Mouse (Mus musculus) T-helper 1 cell (primary cell): ENCODE measurements around the gene Cd22.
"Not testable (repeated sequence)": the region's sequence is repeated elsewhere in the genome, so short reads cannot be mapped to it uniquely, and the experiment has no call there.

Source experiments
- in situ Hi-C: fragments of 300-600 bp; cut with MboI, MseI; formaldehyde crosslinking; loops from one replicate; pipeline ENCODE4 v1.15.1; 2025; ENCODE audit warnings: high pct_unique_total_duplicates

Cd22 gene

DNA sequence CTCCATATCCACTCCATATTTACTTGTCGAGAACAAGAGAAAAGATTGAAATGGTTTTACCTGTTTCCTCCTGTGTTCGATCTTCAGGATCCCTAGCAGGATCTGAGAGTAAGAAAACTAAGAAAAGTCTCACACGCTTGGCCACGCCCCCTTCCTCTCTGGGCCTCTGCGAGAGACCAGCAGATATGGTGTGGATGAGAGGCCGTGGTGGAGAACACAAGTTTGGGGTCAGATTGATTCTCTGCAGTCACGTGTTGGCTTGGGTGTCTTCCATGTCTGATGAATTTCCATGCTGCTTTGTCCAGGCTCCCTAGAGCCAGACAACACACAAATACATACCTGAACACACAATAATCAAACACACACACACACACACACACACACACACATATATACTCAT, at the start of gene Cd22:
TSS of gene Cd22 (minus strand) at position 167 of the 400 bp plus-strand sequence.
- in situ Hi-C loops: no loop called here

DNA sequence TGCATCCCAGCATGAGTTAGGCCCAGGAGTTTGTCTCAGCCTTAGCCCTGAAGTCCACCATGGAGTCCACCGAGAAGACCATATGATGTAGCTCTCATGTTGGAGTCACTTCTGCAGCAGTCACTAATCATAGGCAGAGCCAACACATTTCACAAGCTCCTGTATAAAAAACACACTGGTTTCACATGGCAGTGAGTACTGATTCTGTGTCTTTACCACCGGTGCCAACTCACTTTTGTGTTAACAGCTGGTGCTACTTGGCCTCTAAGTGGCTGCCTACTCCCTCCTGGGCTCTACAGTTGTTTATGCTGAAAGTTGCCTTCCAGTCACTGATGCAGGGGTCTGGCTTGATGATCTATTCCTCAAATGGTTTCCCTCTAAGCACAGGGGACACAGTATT, 44.4 kb upstream of the Cd22 start, which contains the start of gene Hamp2:
TSS of gene Hamp2 (minus strand) at position 101 of the 400 bp plus-strand sequence.
- in situ Hi-C loops: not testable (repeated sequence)

DNA sequence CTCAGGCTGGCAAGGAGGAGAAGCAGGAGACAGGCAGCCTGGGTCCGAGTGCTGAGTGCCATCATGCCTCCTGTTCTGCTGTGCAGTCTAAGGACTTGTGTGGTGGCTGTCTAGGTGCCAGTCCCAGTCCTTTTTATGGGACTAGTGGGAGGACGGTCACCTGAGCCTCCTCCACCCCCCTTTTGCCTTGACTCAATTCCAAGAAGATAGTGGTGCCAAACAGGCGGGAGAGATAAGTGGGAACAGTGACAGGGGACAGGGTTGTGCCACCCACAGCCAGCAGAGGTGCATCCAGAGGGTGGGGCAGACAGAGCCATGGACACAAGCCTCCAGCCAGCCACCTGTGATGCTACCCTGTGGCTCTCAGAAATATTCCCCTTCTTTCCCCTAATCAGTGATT, 43.9 kb upstream of the Cd22 start:
- in situ Hi-C loops: no loop called here

DNA sequence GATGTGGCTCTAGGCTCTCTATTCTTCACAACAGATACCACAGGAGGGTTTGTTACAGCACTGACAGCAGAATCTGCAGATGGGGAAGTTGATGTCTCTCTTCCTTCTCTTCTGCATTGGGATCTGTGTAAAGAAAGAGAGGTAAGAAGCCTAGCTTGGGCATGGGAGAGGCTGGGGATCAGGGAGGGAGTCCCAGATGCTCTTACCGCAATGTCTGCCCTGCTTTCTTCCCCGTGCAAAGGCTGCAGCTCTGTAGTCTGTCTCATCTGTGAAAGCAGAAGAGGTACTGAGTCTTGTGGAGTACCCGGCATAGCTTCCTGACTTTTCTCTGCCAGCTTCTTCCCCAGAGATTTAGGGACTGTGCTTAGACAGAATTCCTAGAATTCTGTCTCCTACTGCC, 42.3 kb upstream of the Cd22 start:
- in situ Hi-C loops: not testable (repeated sequence)

DNA sequence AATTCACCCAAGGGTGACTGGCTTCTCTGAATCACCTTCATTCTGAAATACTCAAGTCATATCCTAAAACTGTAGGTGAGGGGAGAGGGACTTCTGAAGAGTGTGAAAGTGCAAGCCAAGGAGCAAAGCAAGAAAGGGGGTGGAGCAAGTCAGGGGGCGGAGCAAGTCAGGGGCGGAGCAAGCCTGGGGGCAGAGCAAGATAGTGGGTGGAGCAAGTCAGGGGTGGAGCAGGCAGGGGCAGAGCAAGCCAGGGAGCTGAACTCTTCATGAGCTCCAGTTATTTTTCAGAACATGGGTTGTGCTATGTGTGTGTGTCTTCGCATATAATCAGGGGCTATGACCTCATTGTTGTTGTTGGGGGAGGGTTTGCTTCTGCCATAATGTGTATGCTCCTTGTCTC, 40.1 kb upstream of the Cd22 start:
- in situ Hi-C loops: no loop called here

DNA sequence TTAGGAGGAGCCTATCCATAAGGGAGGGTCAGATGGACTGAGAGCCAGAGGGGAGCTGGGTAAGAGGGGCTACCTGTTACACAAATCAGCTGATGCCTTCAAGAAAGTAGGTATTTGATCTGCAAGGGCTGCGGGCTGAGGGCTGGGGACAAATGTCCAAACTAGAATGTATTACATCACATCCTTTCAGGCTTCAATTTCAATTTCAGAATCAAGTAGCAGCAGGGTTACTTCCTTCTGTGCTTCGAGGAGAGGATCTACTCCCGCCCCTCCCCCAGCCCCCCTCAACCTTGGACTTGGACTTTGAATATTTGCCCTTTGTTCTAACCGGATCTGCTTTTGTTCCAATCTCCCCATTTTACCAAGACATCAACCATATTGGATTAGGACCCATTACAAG, 37.1 kb upstream of the Cd22 start:
- in situ Hi-C loops: no loop called here

DNA sequence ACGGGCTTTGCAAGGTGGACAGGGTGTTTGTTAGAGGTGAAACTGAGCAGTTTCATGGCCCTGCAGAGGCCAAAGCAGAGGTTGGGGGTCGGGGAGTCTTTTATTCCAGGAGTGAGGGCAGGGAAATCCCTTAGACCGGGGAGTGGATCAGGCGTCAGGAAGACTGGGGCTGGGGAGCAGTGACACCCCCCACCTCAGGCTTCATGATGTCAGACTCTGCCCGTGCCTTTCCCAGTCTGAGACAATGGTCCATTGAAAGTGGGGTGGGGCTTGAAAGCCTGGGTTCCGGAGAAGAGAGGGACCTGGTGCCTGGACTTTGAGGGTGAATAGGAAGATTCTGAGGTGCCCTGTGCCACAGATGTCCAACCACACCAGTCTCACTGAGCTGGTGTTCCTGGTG, 36.6 kb upstream of the Cd22 start:
- in situ Hi-C loops: no loop called here

DNA sequence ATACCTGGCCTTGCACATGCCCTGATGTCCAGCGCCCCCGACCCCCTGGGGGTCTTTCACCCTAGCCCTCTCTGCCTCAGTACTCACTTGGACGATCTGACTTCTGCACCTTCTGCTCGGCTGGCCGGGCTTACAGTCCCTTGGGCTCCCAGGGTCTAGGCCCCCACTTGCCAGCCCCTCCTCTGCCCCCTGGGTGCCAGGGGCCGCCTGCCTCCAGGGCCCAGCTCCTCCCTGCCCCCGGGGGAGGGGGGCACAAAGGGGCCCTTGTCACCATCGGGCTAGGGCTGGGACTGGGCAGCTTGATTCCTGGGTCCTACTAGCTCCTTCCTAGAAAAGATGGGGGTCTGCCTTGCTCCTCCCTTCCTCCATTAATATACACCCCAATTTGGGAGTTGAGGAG, 34.6 kb upstream of the Cd22 start, which contains the start of gene Mag:
TSS of gene Mag (minus strand) at position 142 of the 400 bp plus-strand sequence.
- in situ Hi-C loops: no loop called here

DNA sequence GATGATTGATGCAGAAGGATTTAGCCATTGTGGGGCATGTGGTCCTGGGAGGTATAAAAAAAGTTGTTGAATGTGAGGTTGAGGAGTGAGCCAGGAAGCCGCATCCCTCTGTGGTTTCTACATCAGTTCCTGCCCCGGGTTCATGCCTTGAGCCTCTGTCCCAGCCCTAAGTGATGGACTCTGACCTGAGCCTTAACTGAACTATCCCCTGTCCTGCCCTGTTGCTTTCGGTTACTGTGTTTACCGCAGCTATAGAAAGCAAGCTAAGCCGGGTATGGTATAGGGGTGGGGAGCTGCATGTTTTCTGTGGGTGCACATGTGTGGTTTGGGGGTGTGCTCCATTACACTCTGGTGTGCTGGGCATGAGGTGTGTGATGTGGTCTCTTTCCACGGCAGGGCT, 29.6 kb upstream of the Cd22 start:
- in situ Hi-C loops: no loop called here

DNA sequence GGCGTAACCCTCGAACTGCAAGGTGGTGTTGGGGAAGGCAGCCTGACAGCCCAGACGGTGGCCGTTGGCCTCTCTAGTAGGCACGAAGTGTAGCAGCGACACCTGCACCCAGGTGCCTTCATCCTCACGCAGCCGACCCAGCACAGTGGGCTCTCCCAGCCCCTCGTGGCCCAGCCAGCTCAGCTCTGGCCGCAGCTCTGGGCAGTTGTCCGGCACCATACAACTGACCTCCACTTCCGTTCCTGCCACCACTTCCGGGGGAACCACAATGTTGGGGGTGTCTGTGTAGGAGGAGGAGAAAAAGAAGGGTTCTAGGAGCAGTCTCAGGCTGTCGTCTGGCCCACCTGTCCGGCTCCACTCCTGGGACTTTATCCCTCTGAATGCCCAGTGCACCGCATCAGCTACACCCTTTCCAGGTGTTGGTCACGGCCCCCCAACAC, 28.9 kb upstream of the Cd22 start:
- in situ Hi-C loops: no loop called here

DNA sequence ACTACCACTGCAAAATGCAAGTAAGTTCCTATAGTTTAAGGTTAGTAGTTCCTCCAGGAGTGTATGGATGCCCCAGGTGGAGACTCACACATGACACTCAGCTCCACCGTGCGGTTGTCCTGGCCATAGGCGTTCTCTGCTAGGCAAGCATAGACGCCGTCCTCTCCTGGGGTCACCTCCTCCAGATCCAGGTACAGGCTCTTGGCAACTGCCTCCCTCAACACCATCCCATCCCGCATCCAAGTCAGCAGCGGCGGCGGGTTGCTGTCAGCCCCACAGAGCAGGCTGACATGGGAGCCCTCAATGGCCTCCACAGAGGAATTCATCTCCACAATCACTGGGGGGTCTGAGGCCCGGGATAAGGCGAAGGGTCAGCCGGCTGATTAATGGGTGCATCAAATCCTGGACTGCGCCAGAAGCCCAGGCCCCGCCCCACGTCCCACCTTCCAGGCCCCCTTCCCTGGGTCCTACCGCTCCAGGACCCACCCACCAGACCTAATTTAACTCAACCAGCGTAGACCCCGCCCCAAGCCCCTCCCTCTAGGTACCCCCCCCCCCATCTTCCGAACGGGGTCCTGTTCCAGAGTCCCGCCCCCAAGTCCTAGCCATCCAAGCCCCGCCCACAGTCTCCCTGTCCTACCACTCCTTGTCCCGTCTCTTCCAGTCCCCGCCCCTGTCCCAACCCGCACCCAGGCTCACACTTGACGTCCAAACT, 28.3 kb upstream of the Cd22 start:
- in situ Hi-C loops: no loop called here

DNA sequence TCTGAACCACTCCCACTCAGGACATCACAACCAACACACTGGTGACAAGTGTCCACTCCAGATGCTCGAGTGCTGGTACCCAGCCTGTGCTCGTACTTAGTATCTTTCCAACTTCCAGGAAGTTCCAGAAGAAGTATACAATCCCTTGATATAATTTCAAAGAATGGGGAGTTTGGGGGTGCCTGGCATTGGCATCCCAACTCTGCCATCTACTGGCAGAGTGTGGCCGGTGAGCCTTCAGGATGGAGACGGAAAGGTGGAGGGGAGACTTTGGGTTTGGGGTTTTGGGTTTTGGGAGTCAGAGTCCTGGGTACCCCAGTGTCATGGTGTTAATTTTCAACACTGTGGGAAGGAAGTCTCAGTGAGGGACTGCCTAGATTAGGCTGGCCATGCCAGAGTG, 23.9 kb upstream of the Cd22 start:
- in situ Hi-C loops: no loop called here

DNA sequence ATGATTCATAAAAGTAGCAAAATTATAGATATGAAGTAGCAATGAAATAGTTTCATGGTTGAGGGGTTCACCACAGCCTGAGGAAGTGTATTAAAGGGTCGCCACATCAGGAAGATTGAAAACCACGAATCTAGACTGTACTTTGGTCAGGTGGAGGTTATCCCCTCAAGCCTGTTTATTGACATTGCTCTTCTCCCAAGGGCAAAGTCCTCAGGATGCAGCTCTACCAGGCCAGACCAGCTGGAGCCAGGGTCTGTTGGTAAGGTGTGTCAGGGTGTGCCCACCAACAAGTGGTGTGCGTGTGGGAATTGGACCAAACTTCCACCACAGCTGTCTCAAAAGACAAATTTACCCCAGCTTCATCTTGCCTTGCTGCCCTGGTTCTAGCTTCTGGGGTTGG, 15.1 kb upstream of the Cd22 start:
- in situ Hi-C loops: no loop called here

DNA sequence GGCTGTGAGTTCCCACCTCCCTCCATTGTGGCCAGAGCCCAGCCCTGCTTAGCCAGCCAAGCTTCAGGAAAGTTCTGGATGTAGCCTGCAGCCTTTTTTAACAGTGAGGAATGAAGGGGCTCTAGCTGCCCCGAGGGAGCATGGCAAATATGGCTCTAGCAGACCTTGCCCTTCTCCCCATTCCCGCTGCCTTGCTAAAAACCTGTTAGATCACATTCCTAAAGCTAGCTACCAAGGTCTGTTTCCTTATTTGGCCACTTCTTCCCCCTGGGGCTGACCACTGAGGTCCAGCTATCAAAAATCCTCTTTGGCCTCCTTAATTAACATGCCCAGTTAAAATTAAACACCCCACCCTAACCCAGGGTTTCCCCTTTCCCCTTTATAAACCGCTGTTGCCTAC, 12.4 kb upstream of the Cd22 start:
- in situ Hi-C loops: no loop called here

DNA sequence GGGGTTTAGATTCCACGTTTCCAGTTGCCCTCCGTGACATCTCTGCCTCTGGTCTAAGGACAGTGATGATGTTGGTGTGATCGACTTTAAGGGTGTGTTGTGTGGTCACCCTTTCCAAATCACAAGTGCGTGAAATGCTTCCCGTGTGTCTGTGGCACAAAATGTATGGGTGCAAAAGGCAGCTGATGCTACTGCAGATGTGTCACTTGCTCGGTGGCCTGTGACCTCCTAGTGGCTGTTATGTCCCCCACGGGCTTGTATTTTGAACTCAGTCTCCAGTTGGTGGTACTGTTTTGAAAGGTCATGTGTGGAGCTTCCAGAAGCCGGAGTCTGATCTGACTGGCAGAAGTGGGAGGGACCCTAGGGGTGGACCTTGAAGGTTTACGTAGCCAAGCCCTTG, 11.6 kb upstream of the Cd22 start:
- in situ Hi-C loops: no loop called here

DNA sequence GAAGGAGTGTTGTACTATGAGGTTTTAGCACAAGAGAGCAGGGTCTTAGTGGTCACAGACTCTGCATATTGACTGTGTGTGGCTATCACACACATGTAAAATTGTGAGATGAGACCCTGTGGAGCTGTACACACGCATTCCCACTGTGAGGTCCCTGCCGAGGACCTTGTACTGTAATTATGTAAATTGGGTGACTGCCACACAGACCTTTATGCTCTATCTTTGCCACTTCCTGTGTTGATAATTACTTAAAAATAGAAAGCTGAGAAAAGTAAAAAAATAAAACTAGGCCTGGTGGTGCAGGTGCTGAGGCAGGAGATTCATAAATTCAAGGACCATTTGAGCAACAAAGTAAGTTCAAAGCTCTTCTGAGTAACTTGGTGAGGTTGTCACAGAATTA, 10.5 kb upstream of the Cd22 start:
- in situ Hi-C loops: no loop called here

DNA sequence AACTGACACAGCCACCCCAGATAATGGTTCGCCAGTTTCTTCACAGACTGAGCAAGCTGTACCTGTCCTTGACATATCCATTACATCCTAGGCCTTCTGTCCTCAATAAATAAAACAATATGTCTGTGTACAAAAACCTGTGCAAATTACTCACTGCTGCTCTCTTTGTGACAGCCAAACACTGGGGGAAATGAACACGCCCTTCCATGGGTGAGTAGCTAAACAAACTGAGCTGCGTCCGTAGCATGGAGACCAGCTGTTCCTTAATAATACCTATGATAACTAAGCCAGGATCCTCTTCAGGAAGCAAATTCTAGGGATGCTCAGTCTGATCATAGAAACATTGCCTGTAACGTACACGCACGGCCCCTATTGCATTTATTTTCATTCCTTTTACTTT, 8.6 kb upstream of the Cd22 start:
- in situ Hi-C loops: no loop called here

DNA sequence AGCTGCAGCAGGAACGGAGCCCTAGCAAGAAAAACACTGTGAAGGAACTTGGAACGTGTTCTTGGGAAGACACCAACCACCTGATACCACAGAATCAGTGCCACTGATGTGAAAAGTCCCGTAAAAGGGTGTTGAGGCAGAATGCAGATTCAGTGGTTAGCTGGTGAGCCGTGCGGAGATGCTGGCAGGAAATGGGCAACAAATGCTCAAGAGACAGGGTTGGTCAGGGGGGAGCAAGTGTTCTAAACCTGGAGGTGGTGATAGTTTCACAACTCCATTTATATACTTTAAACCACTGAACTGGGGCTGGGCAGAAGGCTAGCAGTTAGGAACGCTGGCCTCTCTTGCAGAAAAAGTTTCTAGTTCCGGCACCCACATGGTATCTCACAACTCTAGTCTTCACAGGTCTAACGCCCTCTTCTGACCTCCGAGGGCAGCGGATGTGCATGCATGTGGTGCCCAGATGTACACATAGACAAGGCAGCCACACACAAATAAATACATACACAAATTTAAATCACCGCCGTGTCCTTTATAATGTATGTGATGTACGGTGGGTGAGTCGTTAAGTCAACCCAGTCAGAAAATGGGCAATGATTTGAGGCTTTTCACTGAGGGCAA, 7.5 kb upstream of the Cd22 start:
- in situ Hi-C loops: no loop called here

DNA sequence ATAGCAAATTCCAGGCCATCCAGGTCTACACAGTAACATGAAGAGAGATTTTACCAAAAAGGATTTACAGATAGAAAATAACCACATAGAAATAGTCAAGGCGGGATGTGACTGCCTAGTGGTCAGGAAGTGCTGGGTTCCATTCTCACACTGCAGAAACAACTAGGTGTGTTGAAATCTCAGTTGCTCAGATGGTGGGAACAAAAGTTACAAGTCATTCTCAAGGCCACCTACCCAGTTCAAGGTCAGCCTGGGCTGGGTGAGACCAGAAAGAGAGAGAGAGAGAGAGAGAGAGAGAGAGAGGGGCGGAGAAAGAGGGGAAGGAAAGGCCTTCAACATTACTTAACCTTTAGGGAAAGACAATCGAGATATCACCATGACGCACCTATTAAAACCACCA, 6.7 kb upstream of the Cd22 start:
- in situ Hi-C loops: no loop called here

DNA sequence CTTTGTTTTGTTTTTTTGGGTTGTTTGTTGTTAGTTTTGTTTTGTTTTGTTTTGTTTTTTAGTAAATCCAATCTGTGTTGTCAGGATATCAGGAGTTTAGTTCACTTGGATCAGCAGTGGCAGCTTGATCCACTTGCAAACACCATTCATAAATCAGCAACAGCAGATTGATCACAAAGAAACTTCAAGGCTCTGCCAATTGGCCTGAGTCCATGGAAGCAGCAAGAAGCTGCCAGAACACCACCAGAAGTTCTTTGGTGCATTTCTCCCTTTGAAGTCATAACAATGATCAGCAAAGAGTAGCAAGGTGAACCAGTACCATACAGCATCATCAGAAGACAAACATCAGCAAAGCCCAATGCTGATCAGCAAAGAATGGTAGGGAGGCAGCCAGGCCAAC, 3.9 kb upstream of the Cd22 start:
- in situ Hi-C loops: no loop called here

DNA sequence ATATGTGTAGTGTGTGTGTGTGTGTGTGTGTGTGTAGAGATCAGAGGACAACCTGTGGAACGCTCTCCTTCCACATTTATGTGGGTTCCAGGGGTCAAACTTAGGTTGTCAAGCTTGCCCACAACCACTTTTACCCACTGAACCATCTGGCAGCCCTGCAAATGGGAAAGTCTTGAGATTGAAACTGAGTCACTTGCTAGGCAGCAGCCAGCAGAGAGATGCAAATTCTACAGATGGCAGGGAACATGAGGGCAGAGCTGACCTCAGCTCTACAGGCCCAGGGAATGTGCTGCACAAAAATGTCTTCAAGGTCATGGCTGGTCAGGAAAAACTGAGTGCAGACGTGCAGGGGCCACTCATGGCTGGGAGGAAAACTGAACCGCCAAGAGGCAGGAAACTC, 1.2 kb upstream of the Cd22 start:
- in situ Hi-C loops: no loop called here

DNA sequence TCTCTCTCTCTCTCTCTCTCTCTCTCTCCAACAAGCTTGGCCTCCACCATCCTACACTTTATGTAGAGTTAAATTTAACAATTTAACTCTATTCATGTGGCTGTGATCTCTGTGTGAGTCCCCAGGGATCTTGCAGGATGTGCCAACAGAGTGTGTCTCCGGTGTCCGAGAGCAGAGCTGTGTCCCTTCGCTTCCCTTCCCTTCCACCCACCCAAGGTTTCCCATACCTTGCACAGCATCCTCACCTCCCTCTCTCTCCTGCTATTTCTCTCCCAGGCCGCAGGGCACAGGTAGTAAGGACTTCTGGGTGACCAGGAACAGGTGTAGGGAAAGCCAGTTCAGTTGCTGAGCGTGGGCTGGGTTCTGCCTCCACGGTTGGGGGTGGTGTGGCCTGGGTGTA, 1.2 kb downstream of the Cd22 start:
- in situ Hi-C loops: no loop called here

DNA sequence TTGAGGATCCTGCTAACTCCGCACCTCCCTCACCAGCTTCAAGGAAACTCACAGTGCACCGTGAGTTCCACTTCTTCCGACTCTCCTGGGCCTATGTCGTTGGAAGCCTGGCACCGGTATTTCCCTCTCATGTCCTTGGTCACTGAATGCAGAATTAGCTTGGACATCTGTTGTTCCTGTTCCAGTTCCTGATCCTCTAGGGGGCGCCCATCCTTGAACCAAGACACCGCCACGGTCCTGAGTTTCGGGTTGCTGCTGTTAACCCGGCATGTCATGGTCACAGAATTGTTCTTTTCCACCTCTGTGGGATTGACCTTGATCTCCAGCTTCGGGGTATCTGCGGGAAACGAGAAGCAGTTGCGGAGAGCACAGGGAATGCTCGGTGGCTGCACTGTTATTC, 7.1 kb downstream of the Cd22 start:
- in situ Hi-C loops: no loop called here

DNA sequence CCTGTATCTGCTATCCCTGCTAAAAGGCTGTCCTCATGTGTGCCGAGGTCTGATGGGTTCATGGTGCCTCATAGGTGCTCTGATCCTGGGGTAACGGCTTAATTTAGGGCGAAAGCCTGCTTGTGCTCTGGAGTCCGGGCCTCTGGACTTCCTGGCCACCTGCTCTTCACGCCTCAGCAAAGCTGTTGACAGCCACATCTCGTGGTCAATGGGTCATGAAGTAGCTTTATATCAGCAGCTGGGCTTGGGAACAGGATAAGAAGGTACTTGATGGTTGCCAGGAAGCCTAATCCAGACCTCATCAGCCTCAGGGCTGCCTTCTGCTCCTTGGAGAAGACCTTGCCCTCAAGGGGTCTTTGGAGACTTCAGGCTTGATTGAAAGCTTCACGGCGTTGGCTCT, 16.8 kb downstream of the Cd22 start:
- in situ Hi-C loops: loop anchor here (5.0 kb wide), 1 partner anchor 51 kb away; no protein-coding TSS in a partner anchor
